In genomic region chr1:185364183-185364540, GRCm38 (mm10) we compare ENCODE assay signal across 7 mouse cellular contexts. TPM values are rescaled to one million over a fixed set of nuclear protein-coding genes. Genes with fewer than 3 reads are reported as not detected.
DNase-seq lines count a peak whose midpoint lies in the region; ATAC-seq and TF ChIP-seq lines count a peak whose summit lies in the region.

No protein-coding gene starts in this region.

- no peak for TF ChIP-seq POLR2A in kidney, adult 2 months (IDR thresholded peaks at IDR 0.05; ENCODE audit: low read depth, low read length)

- no peak overlapping the region for H3K9ac ChIP-seq in lung, postnatal 0 days (replicated peaks; ENCODE audit: low read depth)
- peak overlapping the region; percentile 79 for H3K9ac ChIP-seq in forebrain, embryonic 15.5 days (replicated peaks)
- peak overlapping the region; percentile 92; the same call in 1 of the 2 replicates for H3K9ac ChIP-seq in limb, embryonic 15.5 days
- peak overlapping the region; percentile 95 for H3K9ac ChIP-seq in stomach, embryonic 16.5 days (ENCODE audit: low read length)

- WGBS in lung, postnatal 0 days: 34% methylated on average over 6 of the region's 6 CpGs
- 35% methylated on average over 6 of the region's 6 CpGs for WGBS in forebrain, embryonic 15.5 days
- 38% methylated on average over 6 of the region's 6 CpGs for WGBS in limb, embryonic 15.5 days
- 36% methylated on average over 6 of the region's 6 CpGs for WGBS in stomach, embryonic 16.5 days
- 18% methylated on average over 6 of the region's 6 CpGs for WGBS in kidney, adult 2 months

- DNase-seq in lung, postnatal 0 days (ENCODE audit: low spot score): no peak
- no peak for DNase-seq in lung, adult 18-20 months
- no peak for DNase-seq in kidney, adult 2 months
- DNase-seq in kidney, postnatal 25 days: no peak

- no peaks in the 10 kb centered on the region for H3K27me3 ChIP-seq in lung, postnatal 0 days (replicated peaks; ENCODE audit: insufficient read depth, low read length)
- no peaks in the 10 kb centered on the region for H3K27me3 ChIP-seq in forebrain, embryonic 15.5 days
- H3K27me3 ChIP-seq in limb, embryonic 15.5 days: no peaks in the 10 kb centered on the region
- H3K27me3 ChIP-seq in stomach, embryonic 16.5 days (ENCODE audit: control insufficient read depth, insufficient read depth, low read length): no peaks in the 10 kb centered on the region
- no peaks in the 10 kb centered on the region for H3K27me3 ChIP-seq in kidney, adult 2 months (replicated peaks; ENCODE audit: control insufficient read depth, insufficient read depth, low read length)

- no peak for TF ChIP-seq CTCF in lung, postnatal 0 days (IDR thresholded peaks at IDR 0.05)
- TF ChIP-seq CTCF in kidney, adult 2 months (conservative IDR thresholded peaks at IDR 0.05; ENCODE audit: insufficient read depth, insufficient read length, low read depth, low read length): no peak

- no peak for TF ChIP-seq EP300 in lung, postnatal 0 days (IDR thresholded peaks at IDR 0.05)

- peak overlapping the region; percentile 80 for H3K4me2 ChIP-seq in lung, postnatal 0 days (replicated peaks; ENCODE audit: low read depth, low read length)
- H3K4me2 ChIP-seq in forebrain, embryonic 15.5 days (replicated peaks): peak overlapping the region; percentile 65
- peak overlapping the region; percentile 54 for H3K4me2 ChIP-seq in limb, embryonic 15.5 days
- peak overlapping the region; percentile 93 for H3K4me2 ChIP-seq in stomach, embryonic 16.5 days (ENCODE audit: low read depth, low read length)

- H3K36me3 ChIP-seq in lung, postnatal 0 days (ENCODE audit: insufficient read depth, low read length): peaks cover 3% of the 10 kb centered on the region; the same call in 1 of the 2 replicates
- peaks cover 6% of the 10 kb centered on the region; the same call in 1 of the 2 replicates for H3K36me3 ChIP-seq in forebrain, embryonic 15.5 days
- peaks cover 13% of the 10 kb centered on the region; the same call in 1 of the 2 replicates for H3K36me3 ChIP-seq in limb, embryonic 15.5 days
- no peaks in the 10 kb centered on the region for H3K36me3 ChIP-seq in stomach, embryonic 16.5 days (ENCODE audit: control insufficient read depth, insufficient read depth, low read length)
- no peaks in the 10 kb centered on the region for H3K36me3 ChIP-seq in kidney, adult 2 months (ENCODE audit: control insufficient read depth, insufficient read depth, low read length)

- H3K4me3 ChIP-seq in lung, postnatal 0 days (ENCODE audit: low read depth, low read length): peak overlapping the region; percentile 95
- H3K4me3 ChIP-seq in forebrain, embryonic 15.5 days: peak overlapping the region; percentile 85
- peak overlapping the region; percentile 98 for H3K4me3 ChIP-seq in limb, embryonic 15.5 days
- peak overlapping the region; percentile 96 for H3K4me3 ChIP-seq in stomach, embryonic 16.5 days (replicated peaks; ENCODE audit: low read length)
- H3K4me3 ChIP-seq in kidney, adult 2 months (ENCODE audit: insufficient read depth, low read depth, low read length): no peak overlapping the region

- peaks cover 5% of the 10 kb centered on the region; the same call in 1 of the 2 replicates for H3K4me1 ChIP-seq in lung, postnatal 0 days (ENCODE audit: insufficient read depth, low read depth, low read length)
- H3K4me1 ChIP-seq in forebrain, embryonic 15.5 days: peaks cover 28% of the 10 kb centered on the region
- H3K4me1 ChIP-seq in limb, embryonic 15.5 days: peaks cover 26% of the 10 kb centered on the region
- peaks cover 21% of the 10 kb centered on the region for H3K4me1 ChIP-seq in stomach, embryonic 16.5 days (ENCODE audit: control insufficient read depth, insufficient read depth, low read length)
- H3K4me1 ChIP-seq in kidney, adult 2 months (ENCODE audit: control insufficient read depth, insufficient read depth, low read length): peaks cover 4% of the 10 kb centered on the region; the same call in 1 of the 2 replicates

- ATAC-seq in lung, postnatal 0 days: no peak
- ATAC-seq in forebrain, embryonic 15.5 days (replicated peaks): no peak
- ATAC-seq in limb, embryonic 15.5 days (ENCODE audit: insufficient number of reproducible peaks, low FRiP score, low TSS enrichment, low read depth): no peak
- no peak for ATAC-seq in stomach, embryonic 16.5 days (ENCODE audit: insufficient read depth, low FRiP score)

- peak overlapping the region; percentile 96 for H3K27ac ChIP-seq in lung, postnatal 0 days (ENCODE audit: low read length)
- no peak overlapping the region for H3K27ac ChIP-seq in forebrain, embryonic 15.5 days (replicated peaks)
- H3K27ac ChIP-seq in limb, embryonic 15.5 days: peak overlapping the region; percentile 97; the same call in 1 of the 2 replicates
- peak overlapping the region; percentile 95 for H3K27ac ChIP-seq in stomach, embryonic 16.5 days (ENCODE audit: low read length)
- no peak overlapping the region for H3K27ac ChIP-seq in kidney, adult 2 months (ENCODE audit: insufficient read depth, low read depth, low read length)

- H3K9me3 ChIP-seq in lung, postnatal 0 days (ENCODE audit: low read length): no peaks in the 10 kb centered on the region
- H3K9me3 ChIP-seq in forebrain, embryonic 15.5 days: no peaks in the 10 kb centered on the region
- H3K9me3 ChIP-seq in limb, embryonic 15.5 days: no peaks in the 10 kb centered on the region
- no peaks in the 10 kb centered on the region for H3K9me3 ChIP-seq in stomach, embryonic 16.5 days (replicated peaks; ENCODE audit: control insufficient read depth, low read length)

RNA-seq across cellular contexts. Expression of gene Eprs, which starts 1.3 kb away (rescaled TPM):
- 46.6 and 54.9 TPM in 2 replicates for polyA plus RNA-seq in lung, postnatal 0 days (2015; fragmentation: Nextera tagmentation; extraction: Ambion mirVana)
- 144 and 150 TPM in 2 replicates for polyA plus RNA-seq in forebrain, embryonic 15.5 days (2015; fragmentation: Nextera tagmentation; extraction: Ambion mirVana)
- 170 and 174 TPM in 2 replicates for polyA plus RNA-seq in limb, embryonic 15.5 days (2015; fragmentation: Nextera tagmentation; extraction: Ambion mirVana)
- 124 and 128 TPM in 2 replicates for polyA plus RNA-seq in stomach, embryonic 16.5 days (2015; fragmentation: Nextera tagmentation; extraction: Ambion mirVana)
- polyA plus RNA-seq in kidney, adult 2 months (2012; rRNA removed): 9.7 and 13.0 TPM in 2 replicates

RNA-seq across cellular contexts. Expression of gene Bpnt1, which starts 32.2 kb away (rescaled TPM):
- 30.5 and 32.6 TPM in 2 replicates for polyA plus RNA-seq in lung, postnatal 0 days (2015; fragmentation: Nextera tagmentation; extraction: Ambion mirVana)
- 34.5 and 40.9 TPM in 2 replicates for polyA plus RNA-seq in forebrain, embryonic 15.5 days (2015; fragmentation: Nextera tagmentation; extraction: Ambion mirVana)
- 21.3 and 23.3 TPM in 2 replicates for polyA plus RNA-seq in limb, embryonic 15.5 days (2015; fragmentation: Nextera tagmentation; extraction: Ambion mirVana)
- polyA plus RNA-seq in stomach, embryonic 16.5 days (2015; fragmentation: Nextera tagmentation; extraction: Ambion mirVana): 75.9 and 81.3 TPM in 2 replicates
- 404 and 464 TPM in 2 replicates for polyA plus RNA-seq in kidney, adult 2 months (2012; rRNA removed)

RNA-seq across cellular contexts. Expression of gene Iars2, which starts 35.0 kb away (rescaled TPM):
- polyA plus RNA-seq in lung, postnatal 0 days (2015; fragmentation: Nextera tagmentation; extraction: Ambion mirVana): 22.1 and 22.3 TPM in 2 replicates
- polyA plus RNA-seq in forebrain, embryonic 15.5 days (2015; fragmentation: Nextera tagmentation; extraction: Ambion mirVana): 19.2 and 19.9 TPM in 2 replicates
- 25.2 and 27.6 TPM in 2 replicates for polyA plus RNA-seq in limb, embryonic 15.5 days (2015; fragmentation: Nextera tagmentation; extraction: Ambion mirVana)
- 36.4 and 37.0 TPM in 2 replicates for polyA plus RNA-seq in stomach, embryonic 16.5 days (2015; fragmentation: Nextera tagmentation; extraction: Ambion mirVana)
- 37.7 and 40.9 TPM in 2 replicates for polyA plus RNA-seq in kidney, adult 2 months (2012; rRNA removed)

Comparison
In these comparisons a context has a peak if more than half of its experiments do, and no peak if none do; other contexts are left out.
1. H3K27ac ChIP-seq: peak in lung, postnatal 0 days (single experiment), limb, embryonic 15.5 days (single experiment) and stomach, embryonic 16.5 days (single experiment); none in forebrain, embryonic 15.5 days (single experiment) and kidney, adult 2 months (single experiment).
2. Peak in every context shown above with its lines, with median percentiles within 50 percentile points of each other: H3K4me2 ChIP-seq.